Mouse (Mus musculus) adrenal gland, adult 18-20 months (tissue): ENCODE results near the gene Ifi35. TPM values are rescaled to one million over a fixed set of nuclear protein-coding genes. Genes with fewer than 3 reads are reported as not detected.
"Not testable (repeated sequence)": the region's sequence is repeated elsewhere in the genome, so short reads cannot be mapped to it uniquely, and the experiment has no call there.

ENCODE experiments used
- DNase-seq, 2 experiments: peaks; one replicate each; pipeline ENCODE4 v3.0.0; 2021 to 2022; ENCODE audit warnings: low spot score in 2 of 2
- total RNA-seq, 2 experiments: library from RNA; stranded (reverse); gene quantifications; 1 replicate in 1 of 2; 2 replicates in 1 of 2; pipeline ENCODE4 v1.2.3; 2021

The Ifi35 gene
- total RNA-seq, 2 experiments from 2014 or later, result 30.0 to 38.8 TPM

DNA sequence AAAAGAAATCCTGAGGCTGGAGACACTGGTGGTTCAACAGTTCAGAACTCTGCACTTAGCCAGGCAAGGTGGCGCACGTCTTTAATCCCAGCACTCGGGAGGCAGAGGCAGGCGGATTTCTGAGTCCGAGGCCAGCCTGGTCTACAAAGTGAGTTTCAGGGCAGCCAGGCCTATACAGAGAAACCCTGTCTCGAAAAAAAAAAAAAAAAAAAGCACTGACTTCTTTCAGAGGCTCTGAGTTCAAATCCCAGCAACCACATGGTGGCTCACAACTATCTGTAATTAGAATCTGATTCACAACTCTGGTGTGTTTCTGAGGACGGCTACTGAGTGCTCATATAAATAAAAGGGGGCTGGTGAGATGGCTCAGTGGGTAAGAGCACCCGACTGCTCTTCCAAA, 1.3 kb upstream of the Ifi35 start:
- not testable (repeated sequence) for DNase-seq

DNA sequence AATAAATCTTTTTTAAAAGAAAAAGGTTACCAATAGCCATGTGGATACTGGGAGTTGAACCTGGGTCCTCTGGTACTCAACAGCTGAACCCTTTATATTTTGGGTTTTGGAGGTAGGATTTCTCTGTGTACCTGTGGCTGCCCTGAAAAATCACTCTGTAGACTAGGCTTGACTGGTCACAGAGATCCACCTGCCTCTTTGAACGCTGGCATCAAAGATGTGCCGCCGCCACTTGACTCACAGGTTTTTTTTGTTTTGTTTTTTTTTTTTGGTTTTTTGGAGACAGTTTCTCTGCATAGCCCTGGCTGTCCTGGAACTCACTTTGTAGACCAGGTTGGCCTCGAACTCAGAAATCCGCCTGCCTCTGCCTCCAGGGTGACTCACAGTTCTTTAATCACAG, 421 bp upstream of the Ifi35 start:
- no peak for DNase-seq

DNA sequence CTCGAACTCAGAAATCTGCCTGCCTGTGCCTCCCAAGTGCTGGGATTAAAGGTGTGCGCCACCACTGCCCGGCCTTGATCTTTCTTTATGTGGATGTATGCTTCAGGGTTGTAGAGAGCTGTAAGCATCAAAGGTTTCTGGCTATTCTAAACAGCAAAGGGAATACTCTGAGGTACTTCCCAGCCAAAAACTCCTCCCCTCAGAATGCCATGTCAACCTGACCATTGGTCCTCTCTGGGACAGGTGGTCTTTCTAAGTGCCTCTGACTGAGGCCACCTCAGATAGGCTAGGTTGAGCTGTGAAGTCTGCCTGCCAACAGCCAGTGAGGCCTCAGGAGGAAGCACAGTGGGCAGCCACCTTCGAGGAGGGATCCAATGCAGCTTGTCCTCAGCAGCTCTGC, 692 bp downstream of the Ifi35 start:
- no peak for DNase-seq

DNA sequence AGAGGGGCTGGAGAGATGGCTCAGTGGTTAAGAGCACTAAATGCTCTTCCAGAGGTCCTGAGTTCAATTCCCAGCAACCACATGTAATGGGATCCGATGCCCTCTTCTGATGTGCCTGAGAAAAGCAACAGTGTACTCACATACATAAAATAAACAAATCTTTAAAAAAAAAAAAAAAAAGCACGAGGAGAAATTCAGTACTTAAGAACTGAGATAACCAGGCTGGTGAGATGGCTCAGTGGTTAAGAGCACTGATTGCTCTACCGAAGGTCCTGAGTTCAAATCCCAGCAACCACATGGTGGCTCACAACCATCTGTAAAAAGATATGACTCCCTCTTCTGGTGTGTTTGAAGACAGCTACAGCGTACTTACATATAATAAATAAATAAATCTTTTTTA, 1.4 kb downstream of the Ifi35 start:
- DNase-seq, result not testable (repeated sequence)

DNA sequence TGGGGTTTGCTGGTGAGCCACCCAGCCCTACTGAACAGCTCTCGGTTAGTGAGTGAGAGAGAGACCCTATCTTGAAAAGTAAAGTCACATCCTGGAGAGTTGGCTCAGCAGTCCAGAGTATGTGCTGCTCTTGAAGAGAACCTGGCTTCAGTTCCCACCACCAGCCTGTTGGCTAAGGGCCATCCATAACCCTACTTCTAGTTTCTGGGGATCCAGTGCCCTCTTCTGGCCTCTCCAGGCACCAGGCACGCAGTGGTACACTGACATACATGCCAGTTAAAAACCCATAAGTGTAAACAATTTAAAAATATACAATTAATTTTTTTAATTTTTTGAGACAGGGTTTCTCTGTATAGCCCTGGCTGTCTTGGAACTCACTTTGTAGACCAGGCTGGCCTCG, 2.2 kb downstream of the Ifi35 start:
- DNase-seq, result no peak

DNA sequence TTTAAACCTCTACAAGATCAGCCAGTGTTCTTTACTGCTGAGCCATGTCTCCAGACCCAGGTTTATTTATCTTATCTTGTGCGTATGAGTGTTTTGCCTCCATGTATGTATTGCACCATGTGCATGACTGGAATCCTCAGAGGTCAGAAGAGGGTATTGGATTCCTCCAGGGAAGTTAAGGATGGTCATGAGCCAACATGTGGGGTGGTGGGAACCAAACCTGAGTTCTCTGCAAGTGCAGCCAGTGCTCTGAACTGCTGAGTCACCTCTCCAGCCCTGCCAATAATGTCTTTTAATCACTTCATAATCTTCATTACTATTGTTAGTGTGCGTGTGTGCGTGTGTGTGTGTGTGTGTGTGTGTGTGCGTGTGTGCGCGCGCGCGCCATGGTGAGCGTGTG, 3.3 kb downstream of the Ifi35 start:
- DNase-seq, result no peak

DNA sequence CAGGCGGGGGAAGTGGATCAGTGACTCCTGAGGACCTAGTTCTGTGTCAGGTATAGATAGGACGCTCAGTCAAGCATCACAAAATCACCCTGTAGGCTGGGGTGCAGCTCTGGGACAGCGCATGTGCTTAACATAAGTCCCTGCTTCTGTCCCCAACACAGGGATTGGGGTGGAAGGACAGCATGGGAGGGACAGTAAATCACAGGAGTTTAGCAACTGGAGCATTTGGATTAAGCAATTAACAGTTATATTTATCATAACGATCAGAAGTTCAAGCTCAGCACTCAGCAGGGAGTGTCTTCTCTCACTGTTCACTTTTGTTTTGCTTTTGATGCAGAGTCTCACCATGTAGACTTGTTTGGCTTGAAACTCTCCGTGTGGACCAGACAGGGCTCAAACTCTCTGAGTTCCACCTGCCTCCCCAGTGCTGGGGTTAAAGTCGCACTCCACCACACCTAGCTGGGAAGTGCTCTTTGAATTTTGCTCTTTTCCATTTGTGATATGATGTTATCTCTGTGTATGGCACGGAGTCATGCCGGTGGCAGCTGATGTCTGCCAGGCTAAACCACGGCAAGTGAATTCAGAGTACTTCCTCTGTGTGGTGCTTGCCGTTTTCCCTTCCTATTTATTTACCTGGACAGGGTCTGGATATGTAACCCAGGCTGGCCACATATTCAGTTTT, 4.0 kb downstream of the Ifi35 start:
- DNase-seq, result no peak

DNA sequence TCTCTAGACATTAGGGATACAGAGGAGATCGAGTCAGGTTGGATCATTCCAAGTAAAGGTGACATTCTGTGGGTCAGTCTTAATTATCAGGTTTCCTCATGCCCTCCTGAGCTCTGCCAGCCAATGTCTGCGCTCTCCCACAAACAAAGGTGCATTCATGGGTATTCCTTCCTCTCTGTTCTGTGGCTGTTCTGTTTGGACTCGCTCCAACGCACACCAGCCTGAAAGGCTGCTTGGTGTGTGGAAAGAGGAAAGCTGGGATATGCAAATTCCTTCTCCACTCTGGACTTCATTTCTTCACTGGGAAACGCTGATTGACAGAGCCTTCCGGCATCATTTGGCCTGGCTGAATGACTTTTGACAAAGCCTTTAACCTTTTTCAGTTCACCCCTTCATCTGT, 6.5 kb downstream of the Ifi35 start:
- DNase-seq, result no peak

DNA sequence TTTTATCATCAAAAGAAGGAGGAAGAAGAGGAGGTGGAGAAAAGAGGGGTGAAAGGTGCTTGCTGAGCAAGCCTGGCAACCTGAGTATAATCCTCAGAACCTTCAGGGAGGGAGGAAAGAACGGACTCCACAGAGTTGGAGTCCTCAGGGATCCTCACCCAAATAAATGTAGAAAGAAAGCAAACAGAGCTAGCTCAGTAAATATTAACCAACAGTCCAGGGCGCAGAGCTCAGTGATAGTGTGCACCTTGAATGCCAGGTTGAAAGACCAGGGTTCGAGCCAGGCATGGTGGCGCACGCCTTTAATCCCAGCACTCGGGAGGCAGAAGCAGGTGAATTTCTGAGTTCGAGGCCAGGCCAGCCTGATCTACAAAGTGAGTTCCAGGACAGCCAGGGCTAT, 7.4 kb downstream of the Ifi35 start:
- DNase-seq, result no peak

DNA sequence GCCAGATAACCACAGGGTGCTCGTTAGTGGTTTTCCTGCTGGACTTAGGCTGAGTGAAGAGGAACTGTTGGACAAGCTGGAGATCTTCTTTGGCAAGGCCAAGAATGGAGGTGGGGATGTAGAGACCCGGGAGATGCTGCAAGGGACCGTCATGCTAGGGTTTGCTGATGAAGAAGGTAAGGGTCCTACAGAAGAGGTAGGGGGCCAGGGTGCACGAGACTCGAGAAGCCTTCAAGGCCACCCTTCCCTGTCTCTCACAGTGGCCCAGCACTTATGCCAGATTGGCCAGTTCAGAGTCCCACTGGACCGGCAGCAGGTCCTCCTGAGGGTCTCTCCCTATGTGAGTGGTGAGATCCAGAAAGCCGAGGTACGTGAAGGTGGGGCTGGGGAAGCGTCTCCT, 9.4 kb downstream of the Ifi35 start:
- DNase-seq, result no peak

DNA sequence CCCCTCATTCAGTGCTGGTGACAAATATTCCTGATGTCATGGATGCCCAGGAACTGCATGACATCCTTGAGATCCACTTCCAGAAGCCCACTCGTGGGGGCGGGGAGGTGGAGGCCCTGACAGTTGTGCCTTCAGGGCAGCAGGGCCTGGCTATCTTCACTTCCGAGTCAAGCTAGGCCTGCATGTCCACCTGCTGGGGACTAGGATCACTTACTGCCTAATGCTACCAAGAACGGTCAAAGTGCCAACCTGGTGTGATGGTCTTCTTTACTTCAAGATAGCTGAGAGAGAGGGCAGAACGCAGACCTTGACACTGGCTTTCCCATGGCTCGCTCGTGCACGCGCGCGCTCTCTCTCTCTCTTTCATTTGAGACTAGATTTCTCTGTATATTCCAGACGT, 10.0 kb downstream of the Ifi35 start:
- DNase-seq, result no peak

DNA sequence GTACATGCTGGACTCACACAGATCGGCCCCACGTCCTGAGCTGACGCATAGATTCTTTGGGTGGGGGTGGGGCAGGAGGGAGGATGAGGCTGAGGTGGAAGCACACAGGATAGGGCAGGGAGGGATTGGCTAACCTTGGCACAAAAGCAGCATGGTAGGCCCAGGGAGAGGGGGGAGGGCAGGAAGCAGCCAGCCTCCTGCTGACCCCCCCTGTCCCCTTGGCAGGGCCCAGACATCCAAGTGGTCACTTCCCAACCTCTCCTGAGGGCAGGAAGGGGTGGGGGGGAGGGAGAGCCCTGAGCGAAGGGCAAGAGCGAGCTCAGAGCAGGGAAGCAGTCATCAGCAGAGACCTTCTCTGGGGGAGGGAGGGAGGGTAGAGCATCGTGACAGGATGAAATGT, 11.5 kb downstream of the Ifi35 start:
- no peak for DNase-seq

DNA sequence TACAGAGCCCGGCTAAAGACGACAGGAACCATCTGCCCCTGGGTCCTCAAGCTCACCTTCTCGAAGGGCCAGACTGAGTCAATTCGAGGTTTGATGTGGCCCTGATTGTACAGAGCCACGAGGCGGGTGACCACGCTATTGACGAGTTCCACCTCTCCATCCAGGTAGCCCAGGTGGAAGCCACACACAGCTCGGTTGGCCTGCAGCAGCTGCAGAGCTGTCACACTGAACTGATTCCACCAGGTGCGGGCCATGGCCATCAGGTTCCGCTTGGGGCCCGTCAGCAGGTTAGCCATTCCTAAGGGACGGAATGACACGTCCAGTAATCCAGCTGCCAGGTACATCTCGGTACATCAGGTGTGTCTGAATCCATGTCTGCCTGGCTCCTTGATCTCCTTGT, 12.1 kb downstream of the Ifi35 start:
- no peak for DNase-seq

DNA sequence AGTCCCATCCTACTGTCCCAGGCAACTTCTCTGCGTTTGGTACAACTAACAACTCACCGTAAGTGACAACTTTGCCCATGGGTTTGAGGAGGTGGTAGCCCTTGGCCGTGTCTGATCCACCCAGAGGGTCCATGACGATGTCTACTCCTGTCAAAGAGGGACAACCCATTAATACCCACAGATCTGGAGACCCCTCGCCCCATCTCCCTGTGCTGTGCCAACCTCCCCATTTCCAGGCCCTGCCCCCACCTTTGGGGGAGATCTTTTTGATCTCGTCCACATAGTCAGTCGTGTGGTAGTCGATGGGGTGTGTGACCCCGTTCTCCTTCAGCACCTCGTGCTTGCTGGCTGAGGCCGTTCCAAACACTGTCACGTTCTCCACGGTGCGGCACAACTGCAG, 13.9 kb downstream of the Ifi35 start:
- no peak for DNase-seq

DNA sequence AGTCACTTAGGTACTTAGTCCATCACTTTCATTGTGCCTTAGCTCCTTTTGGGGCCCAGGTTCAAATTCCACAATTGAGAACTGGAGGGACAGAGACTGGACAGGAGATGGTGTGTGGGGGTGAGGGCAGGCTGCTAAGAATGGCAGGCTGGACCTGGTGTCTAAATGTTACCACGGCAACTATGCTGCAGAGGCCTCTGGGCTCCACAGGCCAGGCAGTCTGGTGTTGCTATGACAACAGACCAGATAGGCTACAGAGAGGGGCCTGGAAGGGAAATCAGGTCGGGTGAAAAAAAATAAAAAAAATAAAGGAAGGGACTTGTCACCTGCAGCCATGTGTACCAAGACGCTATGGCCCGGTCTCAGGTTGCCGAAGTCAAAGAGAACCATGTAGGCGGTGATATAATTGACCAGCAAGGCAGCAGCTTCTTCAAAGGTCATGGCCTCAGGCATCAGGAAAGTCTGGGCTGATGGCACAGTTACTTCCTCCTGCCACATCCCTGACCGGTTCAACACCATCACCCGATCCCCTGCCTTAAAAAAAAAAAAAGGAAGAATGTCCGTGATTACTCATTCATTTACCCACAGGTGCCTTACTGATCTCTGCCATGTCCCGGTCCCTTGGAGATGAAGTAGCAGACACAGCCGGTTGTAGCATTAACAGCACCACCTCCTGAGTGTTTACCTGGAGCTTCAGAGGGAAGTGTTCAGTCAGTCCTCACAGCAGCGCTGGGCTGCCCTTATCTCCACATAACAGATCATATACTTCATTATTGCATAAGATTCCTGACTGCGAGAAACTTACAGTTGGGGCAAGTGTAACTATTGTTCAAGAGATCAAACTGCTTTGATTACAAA, 14.6 kb downstream of the Ifi35 start:
- no peak for DNase-seq

DNA sequence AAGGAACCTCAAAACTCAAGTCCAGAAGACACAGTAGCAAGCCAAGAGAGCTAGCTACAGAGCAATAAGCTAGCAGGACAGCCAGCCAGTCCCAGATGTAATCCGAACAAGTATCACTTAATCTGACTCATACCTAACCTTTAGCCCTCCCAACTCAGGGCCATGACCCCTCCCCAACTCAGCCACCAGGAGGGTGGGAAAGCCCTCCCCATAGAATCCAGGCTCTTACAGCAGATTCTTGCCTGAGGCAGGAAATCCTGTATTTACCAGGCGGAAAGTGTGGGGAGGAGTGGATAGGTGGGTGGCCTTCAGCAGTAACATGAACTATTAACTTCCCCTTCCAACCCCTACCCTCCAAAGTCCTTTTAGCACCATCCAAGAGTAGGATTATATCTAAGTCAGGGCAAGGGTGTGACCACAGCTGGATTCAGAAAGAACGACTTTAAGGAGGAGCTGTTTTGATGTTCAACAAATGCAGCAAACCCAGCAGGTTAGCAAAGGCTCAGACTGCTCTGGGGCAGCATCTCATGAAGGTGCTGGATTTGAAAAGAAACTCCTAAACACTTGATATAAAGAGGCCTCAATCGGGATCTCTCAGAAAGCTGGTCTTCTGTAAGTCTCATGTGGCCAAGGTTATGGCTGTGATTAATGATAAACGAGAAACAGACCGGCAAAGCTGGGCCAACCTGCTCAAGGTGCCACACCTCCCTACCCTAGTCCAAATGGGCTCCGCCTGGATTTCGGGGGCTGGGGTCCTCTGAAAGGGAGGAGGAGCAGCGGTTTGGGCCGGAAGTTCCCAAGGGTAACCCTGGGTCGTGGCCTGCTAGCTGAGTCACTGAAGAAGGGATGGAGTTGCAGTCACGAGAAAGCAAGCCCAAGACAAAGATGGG, 16.2 kb downstream of the Ifi35 start, which contains the start of gene Rnd2:
Rnd2 (plus strand) TSS at position 789 of the 890 bp plus-strand sequence.
- peak; percentile 35 to 40 for DNase-seq

DNA sequence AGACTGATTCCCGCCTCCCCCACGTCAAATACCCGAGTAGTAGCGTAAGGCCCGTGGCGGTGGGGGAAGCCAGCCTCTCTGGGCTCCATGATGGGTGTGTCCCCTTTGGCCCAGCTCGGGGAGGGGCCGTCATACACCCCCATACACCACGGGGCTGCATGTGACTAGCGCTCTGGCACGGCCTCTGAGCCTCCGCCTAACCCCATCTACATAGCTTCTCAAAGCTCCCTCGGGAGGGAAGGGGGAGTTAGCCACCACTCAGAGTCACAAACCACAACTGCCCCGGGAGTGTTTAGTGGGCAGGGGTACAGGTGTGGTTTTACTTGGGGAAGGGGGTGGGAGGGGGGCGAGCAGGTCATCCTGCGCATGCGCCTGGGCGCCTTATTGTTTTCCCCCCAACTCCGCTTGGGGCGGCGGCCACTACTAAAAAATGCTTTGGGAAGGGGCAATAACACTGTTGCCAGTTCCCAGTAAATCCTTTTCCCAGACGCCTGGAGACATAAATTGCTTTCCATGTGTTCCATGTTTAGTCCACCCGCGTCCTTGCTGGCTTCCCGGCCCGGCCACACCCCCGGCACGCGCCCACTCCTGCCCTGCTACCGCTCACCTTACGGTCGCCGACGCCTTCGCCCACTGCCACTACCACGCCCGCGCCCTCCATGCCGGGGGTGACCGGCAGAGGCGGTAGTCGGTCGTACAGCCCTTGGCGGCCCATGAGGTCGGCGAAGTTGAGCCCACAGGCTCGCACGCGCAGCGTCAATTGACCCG, 17.1 kb downstream of the Ifi35 start:
- peak; percentile 64 to 70 for DNase-seq

DNA sequence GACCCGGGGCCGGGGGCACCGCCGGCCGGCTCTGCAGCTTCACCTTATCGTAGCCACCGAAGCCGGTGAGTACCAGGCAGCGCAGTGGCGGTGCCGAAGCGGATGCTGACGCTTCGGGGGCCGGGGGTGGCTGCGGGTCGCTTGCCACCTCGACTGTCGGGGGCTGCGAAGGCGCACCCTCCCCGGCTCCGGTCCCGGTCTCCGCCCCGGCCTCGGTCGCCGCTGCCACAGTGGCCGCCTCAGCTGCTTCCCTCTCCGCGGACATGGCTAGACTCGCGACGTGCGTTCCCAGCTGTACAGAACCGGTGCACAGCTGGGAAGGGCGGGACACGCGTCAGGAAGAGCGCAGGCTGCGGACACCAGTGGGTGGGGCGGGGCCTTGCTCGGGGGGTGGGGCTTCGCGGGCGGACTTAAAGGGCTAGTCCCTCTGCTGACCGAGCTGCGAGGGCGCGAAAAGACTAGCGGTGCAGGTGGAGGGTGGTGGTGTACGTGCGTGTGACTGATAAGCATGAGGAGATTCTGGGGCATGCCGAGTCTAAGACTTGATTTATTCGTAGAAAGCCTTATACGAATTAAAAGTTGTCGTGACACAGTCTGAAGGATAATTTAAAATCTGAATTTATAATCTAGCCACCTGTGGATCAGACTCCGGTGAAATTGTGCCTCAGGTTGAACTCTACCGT, 17.8 kb downstream of the Ifi35 start, which contains the start of gene Vat1:
Vat1 (minus strand) TSS at position 362 of the 683 bp plus-strand sequence.
- peak; percentile 72 to 79 for DNase-seq

DNA sequence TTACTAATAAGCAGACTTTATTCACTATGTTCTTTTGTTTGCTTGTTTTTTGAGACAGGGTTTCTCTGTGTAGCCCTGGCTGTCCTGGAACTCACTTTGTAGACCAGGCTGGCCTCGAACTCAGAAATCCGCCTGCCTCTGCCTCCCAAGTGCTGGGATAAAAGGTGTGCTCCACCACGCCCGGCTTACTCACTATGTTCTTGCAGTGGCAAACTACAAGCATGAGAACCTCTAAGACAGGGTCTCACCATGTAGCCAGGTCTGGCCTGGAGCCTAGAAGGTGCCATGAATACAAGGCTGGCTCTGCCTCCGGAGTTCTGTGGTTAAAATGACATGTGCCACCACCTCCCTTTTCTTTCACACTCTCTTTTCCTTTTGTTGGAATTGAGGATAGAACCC, 18.3 kb downstream of the Ifi35 start:
- DNase-seq, result not testable (repeated sequence)
